In genomic region chr8:91070275-91070859, GRCm38 (mm10) we compare ENCODE assay signal across 8 mouse cellular contexts. TPM values are rescaled to one million over a fixed set of nuclear protein-coding genes. Genes with fewer than 3 reads are reported as not detected.
DNase-seq lines count a peak whose midpoint lies in the region; ATAC-seq lines count a peak whose summit lies in the region.

No protein-coding gene starts in this region.

- DNase-seq in adrenal gland, adult 8-10 months = peak; percentile 82
- peak; percentile 77 for DNase-seq in embryonic facial prominence, embryonic 11.5 days (ENCODE audit: low spot score)
- DNase-seq in gonadal fat pad, adult 2 months (ENCODE audit: low read depth) = peak; percentile 54
- peak; percentile 66 to 80 for DNase-seq in left cerebral cortex, postnatal 25 days (ENCODE audit: low spot score in 2 of 2)
- DNase-seq in mesoderm, embryonic 11.5 days (ENCODE audit: low read depth, low spot score) = peak; percentile 69
- peak; percentile 52 for DNase-seq in right cerebral cortex, postnatal 4 days
- DNase-seq in yolk sac, embryonic 10.5 days (ENCODE audit: low spot score) = peak; percentile 80

- no peaks in the 10 kb centered on the region for H3K9me3 ChIP-seq in embryonic facial prominence, embryonic 11.5 days (replicated peaks; ENCODE audit: control insufficient read depth, low read length)
- H3K9me3 ChIP-seq in intestine, embryonic 16.5 days (ENCODE audit: control insufficient read depth, low read length) = no peaks in the 10 kb centered on the region

- WGBS in embryonic facial prominence, embryonic 11.5 days = under 1% methylated on average over 34 of the region's 34 CpGs
- under 1% methylated on average over 34 of the region's 34 CpGs for WGBS in intestine, embryonic 16.5 days

- H3K36me3 ChIP-seq in embryonic facial prominence, embryonic 11.5 days (replicated peaks; ENCODE audit: control insufficient read depth, insufficient read depth, low read depth, low read length) = no peaks in the 10 kb centered on the region
- no peaks in the 10 kb centered on the region for H3K36me3 ChIP-seq in intestine, embryonic 16.5 days (ENCODE audit: control insufficient read depth, insufficient read depth, low read length)

- intact Hi-C loops in left cerebral cortex, postnatal 25 days (cut with DNase I) = no loop called here

- peak overlapping the region; percentile 70 for H3K27ac ChIP-seq in embryonic facial prominence, embryonic 11.5 days (replicated peaks; ENCODE audit: low read depth, low read length)
- peak overlapping the region; percentile 71 for H3K27ac ChIP-seq in intestine, embryonic 16.5 days (ENCODE audit: low read length)

- peak overlapping the region; percentile 90 for H3K4me3 ChIP-seq in embryonic facial prominence, embryonic 11.5 days (ENCODE audit: low read depth, low read length)
- peak overlapping the region; percentile 78 for H3K4me3 ChIP-seq in intestine, embryonic 16.5 days (ENCODE audit: low read length)

- peak; percentile 74 for ATAC-seq in embryonic facial prominence, embryonic 11.5 days (replicated peaks; ENCODE audit: insufficient number of reproducible peaks, low FRiP score, low TSS enrichment, low read depth)
- ATAC-seq in intestine, embryonic 16.5 days = peak; percentile 88

- no peaks in the 10 kb centered on the region for H3K27me3 ChIP-seq in embryonic facial prominence, embryonic 11.5 days (ENCODE audit: control insufficient read depth, insufficient read depth, low read length)
- no peaks in the 10 kb centered on the region for H3K27me3 ChIP-seq in intestine, embryonic 16.5 days (replicated peaks; ENCODE audit: control insufficient read depth, insufficient read depth, low read length)

- peak overlapping the region; percentile 83 for H3K9ac ChIP-seq in embryonic facial prominence, embryonic 11.5 days (replicated peaks; ENCODE audit: low read length)
- peak overlapping the region; percentile 81 for H3K9ac ChIP-seq in intestine, embryonic 16.5 days (ENCODE audit: low read depth, low read length)

- no peaks in the 10 kb centered on the region for H3K4me1 ChIP-seq in embryonic facial prominence, embryonic 11.5 days (ENCODE audit: control insufficient read depth, insufficient read depth, low read length)
- peaks cover 8% of the 10 kb centered on the region for H3K4me1 ChIP-seq in intestine, embryonic 16.5 days (ENCODE audit: control insufficient read depth, insufficient read depth, low read length)

- H3K4me2 ChIP-seq in embryonic facial prominence, embryonic 11.5 days (ENCODE audit: low read depth, low read length) = peak overlapping the region; percentile 60
- H3K4me2 ChIP-seq in intestine, embryonic 16.5 days (ENCODE audit: low read depth, low read length) = peak overlapping the region; percentile 46

RNA-seq across cellular contexts. Expression of gene Rbl2, which starts 0.5 kb away (rescaled TPM):
- 10 to 100 TPM; 45.4 to 58.2 (median 54.8) TPM for total RNA-seq in adrenal gland, adult 8-10 months (2022)
- 11.1 and 11.8 TPM in 2 replicates for polyA plus RNA-seq in embryonic facial prominence, embryonic 11.5 days (2014; fragmentation: Nextera tagmentation; extraction: Ambion mirVana)
- 24.5 and 27.3 TPM in 2 replicates for polyA plus RNA-seq in gonadal fat pad, adult 2 months (2012; rRNA removed)
- 11.7 and 13.0 TPM in 2 replicates for polyA plus RNA-seq in intestine, embryonic 16.5 days (2015; fragmentation: Nextera tagmentation; extraction: Ambion mirVana)
- 10 to 100 TPM; 35.7 to 37.1 TPM for total RNA-seq in left cerebral cortex, postnatal 25 days (2021)

Comparison
In these comparisons a context has a peak if more than half of its experiments do, and no peak if none do; other contexts are left out.
1. Peak in every context shown above with its lines: DNase-seq, ATAC-seq, H3K4me3 ChIP-seq and H3K27ac ChIP-seq.